Mouse (Mus musculus): ENCODE measurements around the gene Dmac2.

- no peak for TF ChIP-seq CTCF (IDR thresholded peaks at IDR 0.05; ENCODE audit: borderline replicate concordance, control insufficient read depth, extremely low read depth, insufficient read depth, low read length, poor library complexity)
- no peak for TF ChIP-seq POLR2A (IDR thresholded peaks at IDR 0.05; ENCODE audit: control insufficient read depth, extremely low read depth, insufficient read depth, low read length, poor library complexity)
These were observed 43.3 kb upstream of the Dmac2 start for GRCm38 (mm10) chr7:25575870-25576269.

Measured in thymus, adult 2 months (tissue).